In the genomic region with DNA sequence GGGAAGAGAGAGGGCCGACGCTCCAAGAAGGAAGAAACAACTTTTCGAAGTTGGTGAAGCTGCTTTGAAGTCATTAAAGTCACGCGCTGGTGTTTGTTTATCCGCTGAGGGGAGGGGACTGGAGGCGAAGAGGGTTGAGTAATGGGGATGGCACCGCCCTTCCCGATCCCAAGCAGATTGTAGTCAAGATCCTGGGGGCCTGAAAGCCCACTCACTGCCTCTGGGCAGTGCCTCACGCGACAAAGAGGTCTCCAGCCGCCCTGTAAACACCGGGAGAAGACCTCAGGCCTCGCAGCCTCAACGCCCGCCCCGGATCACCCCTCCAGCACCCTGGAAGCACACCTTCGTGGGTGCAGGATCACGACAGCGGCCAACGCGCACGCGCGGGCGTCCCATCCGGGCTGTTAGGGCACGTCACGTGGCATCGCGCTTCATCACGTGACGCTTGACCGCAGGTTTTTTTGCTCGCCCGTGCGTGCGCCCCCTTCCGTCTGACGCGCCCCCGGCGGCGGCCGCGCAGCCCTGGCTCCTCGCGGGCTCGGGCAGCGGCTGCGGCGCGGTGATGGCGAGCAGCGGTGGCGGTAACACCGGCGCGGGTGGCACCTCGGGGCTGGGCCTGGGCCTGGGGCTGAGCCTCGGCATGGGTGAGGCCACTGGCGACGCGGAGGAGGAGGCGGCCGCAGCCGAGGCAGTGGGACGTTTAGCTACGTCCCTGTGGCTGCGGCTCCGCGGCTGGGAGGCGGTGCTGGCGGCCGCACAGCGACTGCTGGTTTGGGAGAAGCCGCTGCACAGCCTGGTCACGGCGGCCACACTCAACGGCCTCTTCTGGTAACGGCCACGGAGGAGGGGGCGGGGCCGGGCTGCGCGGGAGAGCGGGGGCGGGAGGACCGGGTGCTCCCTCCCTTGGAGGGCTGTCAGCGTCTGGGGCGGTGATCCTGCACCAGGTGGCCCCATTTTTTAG, we compare ENCODE assay signal across 8 mouse cellular contexts. TPM values are rescaled to one million over a fixed set of nuclear protein-coding genes. Genes with fewer than 3 reads are reported as not detected.
A peak's percentile ranks its signal among the peaks of the same experiment; 100 is the strongest.
DNase-seq lines count a peak whose midpoint lies in the region; ATAC-seq lines count a peak whose summit lies in the region.

A gene (minus strand): TSS at position 411 of the 961 bp plus-strand sequence.
A gene (plus strand): TSS at position 478 of the 961 bp plus-strand sequence.

- peak within 1 kb of the TSS; percentile 98 for H3K27ac ChIP-seq in hindbrain, embryonic 13.5 days

- peak within 1 kb of the TSS; percentile 87 for H3K4me2 ChIP-seq in hindbrain, embryonic 13.5 days

- under 1% methylated on average over 80 of the region's 91 CpGs for WGBS in hindbrain, embryonic 13.5 days

- peak; percentile 99 for DNase-seq in NIH3T3 (ENCODE audit: low read depth)
- peak; percentile 98 for DNase-seq in cerebellum, postnatal 10 days
- DNase-seq in frontal cortex, postnatal 14 days (ENCODE audit: low spot score in 2 of 2): peak; percentile 90 to 93
- peak; percentile 96 for DNase-seq in layer of hippocampus, postnatal 25 days (ENCODE audit: extremely low spot score in 1 of 2, low spot score in 1 of 2)
- DNase-seq in lung, postnatal 25 days (ENCODE audit: low spot score): peak; percentile 96
- peak; percentile 98 for DNase-seq in retina, embryonic 14.5 days (ENCODE audit: low spot score)
- DNase-seq in thymus, postnatal 4 days: peak; percentile 98

- H3K4me1 ChIP-seq in hindbrain, embryonic 13.5 days (replicated peaks): peaks cover 51% of the 10 kb centered on the region

- peak; percentile 89 for ATAC-seq in hindbrain, embryonic 13.5 days (ENCODE audit: low FRiP score)

- H3K9ac ChIP-seq in hindbrain, embryonic 13.5 days: peak within 1 kb of the TSS; percentile 91

- peak within 1 kb of the TSS; percentile 70 for H3K4me3 ChIP-seq in hindbrain, embryonic 13.5 days

- H3K27me3 ChIP-seq in hindbrain, embryonic 13.5 days: no peaks in the 10 kb centered on the region

- no peaks in the 10 kb centered on the region for H3K9me3 ChIP-seq in hindbrain, embryonic 13.5 days

- H3K36me3 ChIP-seq in hindbrain, embryonic 13.5 days: peaks cover 56% of the 10 kb centered on the region

RNA-seq across cellular contexts. Expression of the first gene that starts in this region (rescaled TPM):
- 60.0 and 66.0 TPM in 2 replicates for polyA plus RNA-seq in hindbrain, embryonic 13.5 days (2015; fragmentation: Nextera tagmentation; extraction: Ambion mirVana)
- total RNA-seq in layer of hippocampus, postnatal 25 days (2021): 10 to 100 TPM; 26.6 to 38.6 TPM

RNA-seq across cellular contexts. Expression of the second gene that starts in this region (rescaled TPM):
- polyA plus RNA-seq in hindbrain, embryonic 13.5 days (2015; fragmentation: Nextera tagmentation; extraction: Ambion mirVana): 106 and 114 TPM in 2 replicates
- total RNA-seq in layer of hippocampus, postnatal 25 days (2021): 100 to 1,000 TPM; 172 to 177 TPM

Comparison
In these comparisons a context has a peak if more than half of its experiments do, and no peak if none do; other contexts are left out.
1. Peak in every context shown above with its lines: DNase-seq, ATAC-seq, H3K4me3 ChIP-seq and H3K27ac ChIP-seq.